Mouse (Mus musculus): ENCODE measurements around the gene Rps6ka1. TPM values are rescaled to one million over a fixed set of nuclear protein-coding genes. Genes with fewer than 3 reads are reported as not detected.

Rps6ka1 gene
- total and polyA plus RNA-seq, 2 experiments from 2014 or later = 5.9 to 8.0 TPM

- H3K27me3 ChIP-seq (ENCODE audit: control insufficient read depth, insufficient read depth, low read length) = no peaks in the 10 kb centered on the region
- TF ChIP-seq CTCF (IDR thresholded peaks at IDR 0.05; ENCODE audit: low read depth) (no peak), EP300 (IDR thresholded peaks at IDR 0.05; ENCODE audit: low read depth) (no peak)
- H3K4me3 ChIP-seq (ENCODE audit: low read depth, low read length) = no peak overlapping the region
- H3K9ac ChIP-seq (replicated peaks; ENCODE audit: low read depth, low read length) = no peak overlapping the region
- H3K4me1 ChIP-seq (ENCODE audit: control insufficient read depth, insufficient read depth) = no peaks in the 10 kb centered on the region
- WGBS = 48% methylated on average over 5 of the region's 5 CpGs
- 0 out of 2 replicates have a peak, but pooled peaks cover 3% of the 10 kb centered on the region for H3K36me3 ChIP-seq (replicated peaks; ENCODE audit: control insufficient read depth, insufficient read depth, low read length)
- DNase-seq (ENCODE audit: low spot score) = no peak
- no peak overlapping the region for H3K4me2 ChIP-seq (ENCODE audit: low read depth, low read length)
- ATAC-seq (ENCODE audit: insufficient read depth, low read depth) = no peak
- H3K27ac ChIP-seq (ENCODE audit: low read depth) = peak overlapping the region; percentile 77
- no peaks in the 10 kb centered on the region for H3K9me3 ChIP-seq (replicated peaks; ENCODE audit: control insufficient read depth, low read length)
These were observed 22.4 kb downstream of the Rps6ka1 start for GRCm38 (mm10) chr4:133865231-133865630.

GRCm38 (mm10) chr4:133864380-133864981 lies 23.1 kb downstream of the Rps6ka1 start:
- H3K27ac ChIP-seq (ENCODE audit: low read depth) = peak overlapping the region; percentile 77

GRCm38 (mm10) chr4:133863795-133864379 lies 23.7 kb downstream of the Rps6ka1 start:
- no peaks in the 10 kb centered on the region for H3K9me3 ChIP-seq (replicated peaks; ENCODE audit: control insufficient read depth, low read length)
- H3K9ac ChIP-seq (replicated peaks; ENCODE audit: low read depth, low read length) = no peak overlapping the region
- no peaks in the 10 kb centered on the region for H3K27me3 ChIP-seq (ENCODE audit: control insufficient read depth, insufficient read depth, low read length)
- H3K4me3 ChIP-seq (ENCODE audit: low read depth, low read length) = no peak overlapping the region
- H3K27ac ChIP-seq (ENCODE audit: low read depth) = peak overlapping the region; percentile 77
- no peak overlapping the region for H3K4me2 ChIP-seq (ENCODE audit: low read depth, low read length)
- H3K4me1 ChIP-seq (ENCODE audit: control insufficient read depth, insufficient read depth) = no peaks in the 10 kb centered on the region
- DNase-seq (ENCODE audit: low spot score) (no peak), ATAC-seq (ENCODE audit: insufficient read depth, low read depth) (no peak)
- TF ChIP-seq EP300 (IDR thresholded peaks at IDR 0.05; ENCODE audit: low read depth) (no peak), CTCF (IDR thresholded peaks at IDR 0.05; ENCODE audit: low read depth) (no peak)
- 0 out of 2 replicates have a peak, but pooled peaks cover 3% of the 10 kb centered on the region for H3K36me3 ChIP-seq (replicated peaks; ENCODE audit: control insufficient read depth, insufficient read depth, low read length)
- 64% methylated on average over 12 of the region's 12 CpGs for WGBS

More at GRCm38 (mm10) chr4:133864380-133864981, 23.1 kb downstream of the Rps6ka1 start:
- H3K27me3 ChIP-seq (ENCODE audit: control insufficient read depth, insufficient read depth, low read length) = no peaks in the 10 kb centered on the region
- H3K4me3 ChIP-seq (ENCODE audit: low read depth, low read length) = no peak overlapping the region
- no peaks in the 10 kb centered on the region for H3K9me3 ChIP-seq (replicated peaks; ENCODE audit: control insufficient read depth, low read length)
- peak; percentile 57; the same call in 1 of the 2 replicates for ATAC-seq (ENCODE audit: insufficient read depth, low read depth)
- H3K4me2 ChIP-seq (ENCODE audit: low read depth, low read length) = no peak overlapping the region
- TF ChIP-seq EP300 (IDR thresholded peaks at IDR 0.05; ENCODE audit: low read depth) (no peak), CTCF (IDR thresholded peaks at IDR 0.05; ENCODE audit: low read depth) (no peak)
- WGBS = 64% methylated on average over 13 of the region's 13 CpGs
- H3K9ac ChIP-seq (replicated peaks; ENCODE audit: low read depth, low read length) = no peak overlapping the region
- H3K36me3 ChIP-seq (replicated peaks; ENCODE audit: control insufficient read depth, insufficient read depth, low read length) = 0 out of 2 replicates have a peak, but pooled peaks cover 3% of the 10 kb centered on the region
- no peak for DNase-seq (ENCODE audit: low spot score)
- no peaks in the 10 kb centered on the region for H3K4me1 ChIP-seq (ENCODE audit: control insufficient read depth, insufficient read depth)

GRCm38 (mm10) chr4:133857527-133857926 lies 30.1 kb downstream of the Rps6ka1 start:
- DNase-seq (ENCODE audit: low spot score) (no peak), ATAC-seq (ENCODE audit: insufficient read depth, low read depth) (no peak)
- no peak for TF ChIP-seq CTCF (IDR thresholded peaks at IDR 0.05; ENCODE audit: low read depth)
- TF ChIP-seq EP300 (IDR thresholded peaks at IDR 0.05; ENCODE audit: low read depth) = no peak
- H3K4me3 ChIP-seq (ENCODE audit: low read depth, low read length) = no peak overlapping the region
- H3K4me1 ChIP-seq (ENCODE audit: control insufficient read depth, insufficient read depth) = no peaks in the 10 kb centered on the region
- 0 out of 2 replicates have a peak, but pooled peaks cover 3% of the 10 kb centered on the region for H3K36me3 ChIP-seq (replicated peaks; ENCODE audit: control insufficient read depth, insufficient read depth, low read length)
- H3K9me3 ChIP-seq (replicated peaks; ENCODE audit: control insufficient read depth, low read length) = no peaks in the 10 kb centered on the region
- H3K4me2 ChIP-seq (ENCODE audit: low read depth, low read length) = no peak overlapping the region
- WGBS = 78% methylated on average over 4 of the region's 4 CpGs
- no peak overlapping the region for H3K27ac ChIP-seq (ENCODE audit: low read depth)
- H3K9ac ChIP-seq (replicated peaks; ENCODE audit: low read depth, low read length) = no peak overlapping the region
- H3K27me3 ChIP-seq (ENCODE audit: control insufficient read depth, insufficient read depth, low read length) = no peaks in the 10 kb centered on the region

- H3K27me3 ChIP-seq (ENCODE audit: control insufficient read depth, insufficient read depth, low read length) = no peaks in the 10 kb centered on the region
- no peak for ATAC-seq (ENCODE audit: insufficient read depth, low read depth)
- no peak overlapping the region for H3K9ac ChIP-seq (replicated peaks; ENCODE audit: low read depth, low read length)
- no peaks in the 10 kb centered on the region for H3K36me3 ChIP-seq (replicated peaks; ENCODE audit: control insufficient read depth, insufficient read depth, low read length)
- H3K9me3 ChIP-seq (replicated peaks; ENCODE audit: control insufficient read depth, low read length) = no peaks in the 10 kb centered on the region
- DNase-seq (ENCODE audit: low spot score) = no peak
- no peak for TF ChIP-seq CTCF (IDR thresholded peaks at IDR 0.05; ENCODE audit: low read depth)
- no peak for TF ChIP-seq EP300 (IDR thresholded peaks at IDR 0.05; ENCODE audit: low read depth)
- no peaks in the 10 kb centered on the region for H3K4me1 ChIP-seq (ENCODE audit: control insufficient read depth, insufficient read depth)
- WGBS = 86% methylated on average over 4 of the region's 4 CpGs
- H3K4me2 ChIP-seq (ENCODE audit: low read depth, low read length) = no peak overlapping the region
- no peak overlapping the region for H3K4me3 ChIP-seq (ENCODE audit: low read depth, low read length)
- no peak overlapping the region for H3K27ac ChIP-seq (ENCODE audit: low read depth)
These were observed 33.0 kb downstream of the Rps6ka1 start for GRCm38 (mm10) chr4:133854621-133855020.

Data from heart, postnatal 0 days (tissue).